ENCODE assay signal across 10 mouse cellular contexts in the genomic region with DNA sequence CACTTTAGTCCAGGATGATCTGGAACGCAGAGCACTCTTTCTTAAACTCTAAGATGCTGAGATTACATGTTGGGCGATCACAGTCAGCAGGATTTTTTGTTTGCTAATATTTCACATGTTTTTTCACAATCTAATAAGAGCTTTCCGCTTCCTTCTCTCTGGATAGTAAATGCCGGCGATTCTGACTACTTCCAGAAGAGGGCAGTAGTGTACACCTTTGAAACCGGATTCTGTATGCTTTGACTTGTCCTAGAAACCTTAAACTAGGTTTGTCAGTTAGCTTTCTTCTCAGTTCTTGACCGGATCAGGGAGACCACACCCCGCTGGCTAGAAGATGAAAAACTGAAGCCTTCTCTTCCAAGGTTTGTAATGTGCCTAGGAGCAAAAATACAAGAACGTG. TPM values are rescaled to one million over a fixed set of nuclear protein-coding genes. Genes with fewer than 3 reads are reported as not detected.
DNase-seq lines count a peak whose midpoint lies in the region; ATAC-seq and TF ChIP-seq lines count a peak whose summit lies in the region.
"Had no signal": no experiment of that assay in that cellular context is flagged by ENCODE, and none has a peak within 500 bp of the region (broad histone marks: within the 10 kb centered on the region; RNA-seq: fewer than 3 reads in every experiment).

No protein-coding gene starts in this region.

- no peak overlapping the region for H3K27ac ChIP-seq in cerebellum, adult 2 months (ENCODE audit: insufficient read depth, low read length)
- H3K27ac ChIP-seq in kidney, postnatal 0 days, result no peak overlapping the region
- no peak overlapping the region for H3K27ac ChIP-seq in spleen, adult 2 months (ENCODE audit: insufficient read depth, low read length)
- H3K27ac ChIP-seq: heart, embryonic 15.5 days; neural tube, embryonic 13.5 days had no signal

- no peaks in the 10 kb centered on the region for H3K4me1 ChIP-seq in cerebellum, adult 2 months (ENCODE audit: control insufficient read depth, insufficient read depth, low read length)
- no peaks in the 10 kb centered on the region for H3K4me1 ChIP-seq in kidney, postnatal 0 days (replicated peaks; ENCODE audit: insufficient read depth, low read length)
- no peaks in the 10 kb centered on the region for H3K4me1 ChIP-seq in spleen, adult 2 months (ENCODE audit: control insufficient read depth, insufficient read depth, insufficient read length)
- H3K4me1 ChIP-seq: neural tube, embryonic 13.5 days had no signal

- WGBS in cerebellum, adult 2 months, result 15% methylated on average over 9 of the region's 9 CpGs
- WGBS in kidney, postnatal 0 days, result 13% methylated on average over 9 of the region's 9 CpGs
- WGBS in spleen, adult 2 months, result 14% methylated on average over 9 of the region's 9 CpGs

- H3K9me3 ChIP-seq in kidney, postnatal 0 days (replicated peaks; ENCODE audit: low read length), result no peaks in the 10 kb centered on the region
- H3K9me3 ChIP-seq: heart, embryonic 15.5 days; neural tube, embryonic 13.5 days had no signal

- H3K9ac ChIP-seq in kidney, postnatal 0 days (ENCODE audit: low read depth, low read length), result no peak overlapping the region
- H3K9ac ChIP-seq: heart, embryonic 15.5 days; neural tube, embryonic 13.5 days had no signal

- no peak for ATAC-seq in cerebellum, adult (ENCODE audit: insufficient number of reproducible peaks, low FRiP score, low TSS enrichment)
- peak; percentile 80 for ATAC-seq in common myeloid progenitor, adult 5-6 weeks (replicated peaks; ENCODE audit: low read depth, poor library complexity, severe bottlenecking)
- ATAC-seq in kidney, postnatal 0 days (replicated peaks; ENCODE audit: low FRiP score, low read depth), result no peak

- no peak overlapping the region for H3K4me3 ChIP-seq in cerebellum, adult 2 months (replicated peaks; ENCODE audit: insufficient read depth, low read depth, low read length)
- no peak overlapping the region for H3K4me3 ChIP-seq in kidney, postnatal 0 days (replicated peaks; ENCODE audit: low read depth, low read length)
- no peak overlapping the region for H3K4me3 ChIP-seq in spleen, adult 2 months (ENCODE audit: extremely low read depth, insufficient read depth, insufficient read length)
- H3K4me3 ChIP-seq: heart, embryonic 15.5 days; neural tube, embryonic 13.5 days had no signal

- TF ChIP-seq POLR2A in cerebellum, adult 2 months (IDR thresholded peaks at IDR 0.05; ENCODE audit: borderline replicate concordance, insufficient read depth, low read length), result no peak
- TF ChIP-seq POLR2A in spleen, adult 2 months (IDR thresholded peaks at IDR 0.05; ENCODE audit: low read depth, low read length), result no peak

- no peak overlapping the region for H3K4me2 ChIP-seq in kidney, postnatal 0 days (ENCODE audit: low read length)
- H3K4me2 ChIP-seq: heart, embryonic 15.5 days; neural tube, embryonic 13.5 days had no signal

- no peaks in the 10 kb centered on the region; the same call in 1 of the 2 replicates for H3K27me3 ChIP-seq in cerebellum, adult 2 months (ENCODE audit: control insufficient read depth, insufficient read depth, low read length)
- 0 out of 2 replicates have a peak, but pooled peaks cover 5% of the 10 kb centered on the region for H3K27me3 ChIP-seq in kidney, postnatal 0 days (ENCODE audit: insufficient read depth, low read length)
- H3K27me3 ChIP-seq in spleen, adult 2 months (ENCODE audit: control insufficient read depth, insufficient read depth, low read length), result no peaks in the 10 kb centered on the region

- TF ChIP-seq CTCF in cerebellum, adult 2 months (IDR thresholded peaks at IDR 0.05; ENCODE audit: borderline replicate concordance, insufficient read depth, low read depth, low read length), result peak; percentile 19; the same call in 1 of the 2 replicates
- peak; percentile 81 for TF ChIP-seq CTCF in kidney, postnatal 0 days (IDR thresholded peaks at IDR 0.05; ENCODE audit: low read depth)
- peak; percentile 8; the same call in 1 of the 2 replicates for TF ChIP-seq CTCF in spleen, adult 2 months (IDR thresholded peaks at IDR 0.05; ENCODE audit: extremely low read depth, insufficient read depth, insufficient read length, insufficient replicate concordance)

- peak; percentile 20 to 29 for DNase-seq in cerebellum, adult 2 months
- DNase-seq in spleen, adult 12 weeks (ENCODE audit: low spot score), result peak; percentile 12
- no peak for DNase-seq in spleen, postnatal 4 days (ENCODE audit: low spot score in 2 of 2)
- DNase-seq in kidney, postnatal 0 days (ENCODE audit: low spot score), result peak; percentile 85
- DNase-seq in lung, adult 18-20 months, result peak; percentile 53 to 73
- DNase-seq in spleen, adult 2 months (ENCODE audit: low read depth in 1 of 2, low spot score in 2 of 2), result peak in 1 of 2 experiments; percentile 15

- H3K36me3 ChIP-seq in kidney, postnatal 0 days (ENCODE audit: insufficient read depth, low read length), result no peaks in the 10 kb centered on the region
- H3K36me3 ChIP-seq in spleen, adult 2 months (ENCODE audit: control insufficient read depth, insufficient read depth, low read length), result no peaks in the 10 kb centered on the region
- H3K36me3 ChIP-seq: heart, embryonic 15.5 days; neural tube, embryonic 13.5 days had no signal

RNA-seq across cellular contexts. Expression of gene Tmem30b, which starts 11.6 kb away (rescaled TPM):
- polyA plus RNA-seq in cerebellum, adult 2 months (2012; rRNA removed), result 0.62 and 0.97 TPM in 2 replicates
- total RNA-seq in common myeloid progenitor, adult 5-6 weeks (2017), result 0.46 TPM in 1 of 2 replicates, not detected in the other
- polyA plus RNA-seq in kidney, postnatal 0 days (2015; fragmentation: Nextera tagmentation; extraction: Ambion mirVana), result 31.2 and 31.9 TPM in 2 replicates
- 0.14 and 0.27 TPM in 2 replicates for polyA plus RNA-seq in spleen, adult 2 months (2012; rRNA removed)

RNA-seq across cellular contexts. Expression of gene Prkch, which starts 50.0 kb away (rescaled TPM):
- polyA plus RNA-seq in cerebellum, adult 2 months (2012; rRNA removed), result 3.2 and 3.4 TPM in 2 replicates
- 15.9 and 18.0 TPM in 2 replicates for total RNA-seq in common myeloid progenitor, adult 5-6 weeks (2017)
- 10.4 and 11.2 TPM in 2 replicates for polyA plus RNA-seq in kidney, postnatal 0 days (2015; fragmentation: Nextera tagmentation; extraction: Ambion mirVana)
- polyA plus RNA-seq in spleen, adult 2 months (2012; rRNA removed), result 12.5 and 13.5 TPM in 2 replicates

Comparison
In these comparisons a context has a peak if more than half of its experiments do, and no peak if none do; other contexts are left out.
1. DNase-seq: peak in cerebellum, adult 2 months (2 of 2), spleen, adult 12 weeks (single experiment), kidney, postnatal 0 days (single experiment) and lung, adult 18-20 months (2 of 2); none in spleen, postnatal 4 days (0 of 2).
2. CTCF ChIP-seq: peak in every context shown above with its lines; median percentile 81 in kidney, postnatal 0 days; 19 in cerebellum, adult 2 months; 8 in spleen, adult 2 months.
3. RNA of gene Tmem30b, which starts 11.6 kb away (polyA plus RNA-seq): 31.2 to 31.9 TPM in kidney, postnatal 0 days; 0.62 to 0.97 TPM in cerebellum, adult 2 months and 0.14 to 0.27 TPM in spleen, adult 2 months; every median in the first group is over 10 times any median in the second.